Mouse (Mus musculus) liver, embryonic 12.5 days (tissue): ENCODE measurements around the gene Mcpt2. TPM values are rescaled to one million over a fixed set of nuclear protein-coding genes. Genes with fewer than 3 reads are reported as not detected.

Experiments used
- ATAC-seq: fragments of 200-750 bp; cut with Nextera tagmentation; 2 replicates; pipeline ENCODE4 v1.8.0; 2017; ENCODE audit warnings: moderate number of reproducible peaks, mild to moderate bottlenecking, moderate library complexity
- H3K27ac ChIP-seq: fragments of 300-500 bp; sonication (generic); 2 replicates; pipeline ENCODE4 v1.5.1; 2016; ENCODE audit warnings: mild to moderate bottlenecking
- H3K27me3 ChIP-seq: fragments of 300-500 bp; sonication (generic); replicated peaks from 2 replicates; pipeline ENCODE4 v1.6.1; 2016; ENCODE audit warnings: mild to moderate bottlenecking, moderate library complexity
- H3K36me3 ChIP-seq: fragments of 300-500 bp; sonication (generic); 2 replicates; pipeline ENCODE4 v1.6.1; 2016; ENCODE audit warnings: mild to moderate bottlenecking, moderate library complexity
- H3K4me1 ChIP-seq: fragments of 300-500 bp; sonication (generic); 2 replicates; pipeline ENCODE4 v1.6.1; 2016
- H3K4me2 ChIP-seq: fragments of 300-500 bp; sonication (generic); 2 replicates; pipeline ENCODE4 v1.6.1; 2016; ENCODE audit warnings: mild to moderate bottlenecking, moderate library complexity
- H3K4me3 ChIP-seq: fragments of 300-500 bp; sonication (generic); 2 replicates; pipeline ENCODE4 v1.5.1; 2016; ENCODE audit warnings: mild to moderate bottlenecking, moderate library complexity
- H3K9ac ChIP-seq: fragments of 300-500 bp; sonication (generic); 2 replicates; pipeline ENCODE4 v1.6.1; 2016; ENCODE audit warnings: mild to moderate bottlenecking, moderate library complexity
- H3K9me3 ChIP-seq: fragments of 300-500 bp; sonication (generic); replicated peaks from 2 replicates; pipeline ENCODE4 v1.6.1; 2016; ENCODE audit warnings: mild to moderate bottlenecking, moderate library complexity
- WGBS: fragments of 180-500 bp; shearing (Covaris S2); methylation state at CpG from one replicate; pipeline ENCODE4 v1.1.7; 2016; ENCODE audit not compliant: insufficient replicate concordance; 5-methylcytosine and 5-hydroxymethylcytosine counted together
- microRNA-seq: library from miRNA; unstranded; fragments of <30 nt; microRNA quantifications from one replicate; pipeline ENCODE4, GENCODE M21; 2017
- polyA plus RNA-seq: library from polyadenylated mRNA; unstranded; fragments of >200 nt; fragmentation: Nextera tagmentation; extraction: Ambion mirVana; gene quantifications from 2 replicates; pipeline ENCODE4 v1.2.1, GENCODE M21; 2016

Gene Mcpt2
- polyA plus RNA-seq, 1 experiment from 2014 or later: 0.12 TPM

DNA sequence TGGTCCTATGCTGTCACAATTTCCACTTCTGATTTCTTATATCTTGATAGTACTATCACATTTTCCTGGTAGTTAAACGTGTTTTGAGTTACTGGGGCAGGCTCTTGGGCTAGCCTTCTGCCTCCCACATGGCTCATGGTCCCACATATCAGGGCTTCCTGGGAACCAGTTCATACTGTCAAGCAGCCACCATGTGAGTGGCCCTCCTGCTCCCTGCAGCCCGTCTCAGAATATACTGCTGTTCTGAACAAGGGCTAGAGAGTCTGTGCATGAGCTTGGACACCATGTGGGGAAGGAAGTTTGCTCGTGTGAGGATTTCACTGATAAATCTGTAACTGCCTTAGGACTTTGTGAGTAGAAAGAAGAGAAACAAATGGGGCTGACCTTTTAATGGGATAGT, 44.9 kb downstream of the Mcpt2 start:
- no peak for ATAC-seq
- Histone ChIP-seq H3K27me3 (no peaks in the 10 kb centered on the region), H3K9me3 (no peaks in the 10 kb centered on the region), H3K4me2 (no peak overlapping the region), H3K27ac (no peak overlapping the region), H3K4me1 (no peaks in the 10 kb centered on the region), H3K4me3 (no peak overlapping the region), H3K36me3 (no peaks in the 10 kb centered on the region), H3K9ac (no peak overlapping the region)
- WGBS: 32% methylated on average over 3 of the region's 3 CpGs

DNA sequence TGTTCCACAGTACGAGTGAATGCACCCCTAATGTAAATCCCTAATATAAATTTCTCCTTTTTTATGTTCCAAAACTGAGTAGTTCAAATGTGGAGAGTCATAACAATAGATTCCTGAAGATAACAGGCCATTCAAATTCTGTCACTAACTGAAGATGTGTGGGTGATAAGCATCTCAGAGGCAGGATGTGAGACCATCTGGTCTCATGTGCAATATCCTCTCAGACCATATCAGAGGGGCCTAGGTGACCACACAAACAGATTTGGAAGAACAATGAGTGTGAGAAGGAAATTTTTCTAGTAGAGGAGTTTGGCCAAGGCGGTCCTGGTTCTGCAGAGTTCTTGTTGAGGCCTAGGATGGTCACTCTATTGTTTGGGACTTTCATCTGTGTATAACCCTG, 51.5 kb downstream of the Mcpt2 start:
- ATAC-seq: no peak
- no peaks in the 10 kb centered on the region for H3K27me3 ChIP-seq
- H3K36me3 ChIP-seq: no peaks in the 10 kb centered on the region
- H3K9ac ChIP-seq: no peak overlapping the region
- no peak overlapping the region for H3K4me2 ChIP-seq
- H3K27ac ChIP-seq: no peak overlapping the region
- WGBS: 32% methylated on average over 2 of the region's 2 CpGs
- no peaks in the 10 kb centered on the region for H3K9me3 ChIP-seq
- no peak overlapping the region for H3K4me3 ChIP-seq
- H3K4me1 ChIP-seq: no peaks in the 10 kb centered on the region

Small RNAs within 50 kb of the gene (microRNA-seq; reads per million reads assigned to microRNA genes)
- gene Mir6949: not detected

Other genes starting within 250 kb of the Mcpt2 start
- 3.3 and 5.3 TPM in 2 replicates for gene Nfatc4, start 218.9 kb upstream of the Mcpt2 start, polyA plus RNA-seq
- 7.0 and 8.2 TPM in 2 replicates for gene Nynrin, start 188.0 kb upstream of the Mcpt2 start, polyA plus RNA-seq
- 0.25 TPM in 2 replicates for gene Cbln3, start 157.6 kb upstream of the Mcpt2 start, polyA plus RNA-seq
- 12.8 and 13.0 TPM in 2 replicates for gene Khnyn, start 157.1 kb upstream of the Mcpt2 start, polyA plus RNA-seq
- 14.0 and 15.3 TPM in 2 replicates for gene Sdr39u1, start 141.7 kb upstream of the Mcpt2 start, polyA plus RNA-seq
- not detected in 2 replicates for gene Cma1, start 97.4 kb upstream of the Mcpt2 start, polyA plus RNA-seq
- not detected in 2 replicates for gene Cma2, start 91.1 kb upstream of the Mcpt2 start, polyA plus RNA-seq
- gene Mcpt1, start 24.1 kb upstream of the Mcpt2 start, polyA plus RNA-seq: not detected in 2 replicates
- gene Mcpt9, start 11.5 kb upstream of the Mcpt2 start, polyA plus RNA-seq: not detected in 2 replicates
- not detected in 2 replicates for gene Mcpt4, start 20.3 kb downstream of the Mcpt2 start, polyA plus RNA-seq
- gene Mcpt8, start 43.2 kb downstream of the Mcpt2 start, polyA plus RNA-seq: 0.20 TPM in 1 of 2 replicates, not detected in the other
- gene Ctsg, start 60.5 kb downstream of the Mcpt2 start, polyA plus RNA-seq: 4.0 and 5.3 TPM in 2 replicates
- not detected in 2 replicates for gene Gzme, start 78.6 kb downstream of the Mcpt2 start, polyA plus RNA-seq
- not detected in 2 replicates for gene Gzmd, start 90.6 kb downstream of the Mcpt2 start, polyA plus RNA-seq
- not detected in 2 replicates for gene Gzmg, start 117.5 kb downstream of the Mcpt2 start, polyA plus RNA-seq
- gene Gzmn, start 132.6 kb downstream of the Mcpt2 start, polyA plus RNA-seq: not detected in 2 replicates
- not detected in 2 replicates for gene Gzmf, start 169.4 kb downstream of the Mcpt2 start, polyA plus RNA-seq
- gene Gzmc, start 192.6 kb downstream of the Mcpt2 start, polyA plus RNA-seq: not detected in 2 replicates
- gene Gzmb, start 220.2 kb downstream of the Mcpt2 start, polyA plus RNA-seq: not detected in 2 replicates